Mouse (Mus musculus): ENCODE measurements around the gene BC030499.

- TF ChIP-seq CTCF (IDR thresholded peaks at IDR 0.05; ENCODE audit: low read depth, low read length) (no peak), POLR2AphosphoS5 (IDR thresholded peaks at IDR 0.05; ENCODE audit: insufficient replicate concordance, low read depth, low read length) (no peak), GATA1 (IDR thresholded peaks at IDR 0.05; ENCODE audit: borderline replicate concordance, low read length) (no peak), TAL1 (conservative IDR thresholded peaks at IDR 0.05; ENCODE audit: low read depth, low read length) (no peak), GATA2 (IDR thresholded peaks at IDR 0.05; ENCODE audit: borderline replicate concordance, low read depth, low read length) (no peak)
Measured at GRCm38 (mm10) chr11:78261380-78262352, 29.0 kb upstream of the BC030499 start, which contains the start of gene 2610507B11Rik.
